ENCODE assay signal across 27 mouse cellular contexts in the genomic region with DNA sequence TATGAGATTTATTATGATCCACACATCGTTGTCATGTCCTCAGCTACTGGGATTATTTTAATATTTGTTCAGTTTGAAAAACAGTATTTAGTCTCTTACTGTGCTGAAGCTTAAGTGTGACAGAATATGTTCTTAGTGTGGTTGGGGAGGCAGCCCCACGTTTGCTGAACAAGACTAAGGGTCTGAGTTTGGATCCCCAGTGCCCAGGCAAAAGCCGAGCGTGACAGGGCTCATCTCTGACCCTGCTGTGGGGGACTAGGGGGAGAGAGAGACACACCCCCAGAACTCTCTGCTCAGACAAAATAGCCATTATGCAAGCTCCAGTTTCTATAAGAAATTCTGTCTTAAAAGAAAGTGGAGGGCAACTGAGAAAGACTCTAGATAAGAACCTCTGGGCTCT. TPM values are rescaled to one million over a fixed set of nuclear protein-coding genes. Genes with fewer than 3 reads are reported as not detected.
"Had no signal": no experiment of that assay in that cellular context is flagged by ENCODE, and none has a peak within 500 bp of the region (broad histone marks: within the 10 kb centered on the region; RNA-seq: fewer than 3 reads in every experiment).

No protein-coding gene starts in this region.

- H3K27me3 ChIP-seq: embryonic facial prominence, embryonic 12.5 days; embryonic facial prominence, embryonic 13.5 days; embryonic facial prominence, embryonic 15.5 days; forebrain, embryonic 12.5 days; forebrain, embryonic 13.5 days; forebrain, embryonic 15.5 days had no signal

- H3K4me3 ChIP-seq: embryonic facial prominence, embryonic 10.5 days; embryonic facial prominence, embryonic 12.5 days; embryonic facial prominence, embryonic 13.5 days; embryonic facial prominence, embryonic 15.5 days; erythroblast, embryonic 14.5 days; forebrain, embryonic 10.5 days; forebrain, embryonic 12.5 days; forebrain, embryonic 13.5 days; forebrain, embryonic 15.5 days; gastrocnemius, adult 2 months had no signal

- H3K4me1 ChIP-seq: embryonic facial prominence, embryonic 12.5 days; forebrain, embryonic 12.5 days; forebrain, embryonic 13.5 days; forebrain, embryonic 15.5 days had no signal

- DNase-seq: cerebellum, adult 2 months; cerebellum, adult 8-10 months; cerebellum, adult 9-10 months; cerebellum, adult 9-11 months; cerebellum, postnatal 10 days; cerebellum, postnatal 14 days; cerebellum, postnatal 25 days; cerebellum, postnatal 36 days; embryo, embryonic 11 days; forebrain, postnatal 0 days; gastrocnemius, adult 2 months; gastrocnemius, postnatal 10 days; gastrocnemius, postnatal 14 days; gastrocnemius, postnatal 25 days; gastrocnemius, postnatal 36 days; heart, adult 18-20 months had no signal

- H3K36me3 ChIP-seq: embryonic facial prominence, embryonic 10.5 days; embryonic facial prominence, embryonic 12.5 days; embryonic facial prominence, embryonic 13.5 days; embryonic facial prominence, embryonic 15.5 days; forebrain, embryonic 10.5 days; forebrain, embryonic 12.5 days; forebrain, embryonic 15.5 days had no signal

- H3K9me3 ChIP-seq: embryonic facial prominence, embryonic 10.5 days; embryonic facial prominence, embryonic 12.5 days; embryonic facial prominence, embryonic 13.5 days; embryonic facial prominence, embryonic 15.5 days; forebrain, embryonic 10.5 days; forebrain, embryonic 12.5 days; forebrain, embryonic 13.5 days; forebrain, embryonic 15.5 days had no signal

- H3K9ac ChIP-seq: embryonic facial prominence, embryonic 12.5 days; embryonic facial prominence, embryonic 13.5 days; embryonic facial prominence, embryonic 15.5 days; forebrain, embryonic 12.5 days; forebrain, embryonic 13.5 days; forebrain, embryonic 15.5 days; forebrain, postnatal 0 days had no signal

- ATAC-seq: forebrain, embryonic 13.5 days; forebrain, embryonic 14.5 days; forebrain, embryonic 15.5 days; forebrain, embryonic 16.5 days; forebrain, postnatal 0 days had no signal

- H3K4me2 ChIP-seq: embryonic facial prominence, embryonic 12.5 days; embryonic facial prominence, embryonic 13.5 days; embryonic facial prominence, embryonic 15.5 days; forebrain, embryonic 12.5 days; forebrain, embryonic 13.5 days; forebrain, embryonic 15.5 days had no signal

- H3K27ac ChIP-seq: embryonic facial prominence, embryonic 10.5 days; embryonic facial prominence, embryonic 12.5 days; embryonic facial prominence, embryonic 13.5 days; embryonic facial prominence, embryonic 15.5 days; forebrain, embryonic 10.5 days; forebrain, embryonic 12.5 days; forebrain, embryonic 13.5 days; forebrain, embryonic 15.5 days; gastrocnemius, adult 2 months had no signal

RNA-seq across cellular contexts. Expression of a gene that starts 42.2 kb away (rescaled TPM):
- polyA plus RNA-seq: erythroblast, embryonic 14.5 days had no signal
